Mouse (Mus musculus) B cell, adult 62 days (primary cell): ENCODE measurements around the gene Prkar2a. TPM values are rescaled to one million over a fixed set of nuclear protein-coding genes. Genes with fewer than 3 reads are reported as not detected.

ENCODE experiments used
- total RNA-seq: library from RNA; stranded (reverse); gene quantifications from 4 replicates; pipeline ENCODE4 v1.2.4, GENCODE M21; 2023

Gene Prkar2a
- total RNA-seq: 5.8 to 11.4 TPM (median 8.9 TPM) in 4 replicates

DNA sequence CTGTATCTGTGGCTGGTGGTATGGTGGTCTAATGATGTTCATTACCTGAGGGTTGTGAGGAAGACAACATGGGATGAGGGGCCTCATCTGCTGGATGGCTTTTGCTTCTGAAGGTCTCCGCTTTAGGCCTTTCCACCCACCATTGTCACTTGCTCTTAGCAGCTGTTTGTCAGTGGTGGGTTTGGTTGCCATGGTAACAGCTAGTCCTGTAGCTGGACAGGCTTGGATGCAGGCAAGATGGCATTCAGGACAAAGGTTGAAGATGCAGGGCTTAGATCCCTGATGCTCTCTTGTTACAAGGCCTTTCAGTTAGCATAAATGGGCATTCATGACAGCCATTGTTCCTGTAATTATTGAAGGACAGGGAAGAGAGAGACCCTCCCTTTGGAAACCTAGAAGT lies at the start of gene Prkar2a:
Gene Prkar2a (plus strand): TSS at position 209 of the 400 bp plus-strand sequence.

DNA sequence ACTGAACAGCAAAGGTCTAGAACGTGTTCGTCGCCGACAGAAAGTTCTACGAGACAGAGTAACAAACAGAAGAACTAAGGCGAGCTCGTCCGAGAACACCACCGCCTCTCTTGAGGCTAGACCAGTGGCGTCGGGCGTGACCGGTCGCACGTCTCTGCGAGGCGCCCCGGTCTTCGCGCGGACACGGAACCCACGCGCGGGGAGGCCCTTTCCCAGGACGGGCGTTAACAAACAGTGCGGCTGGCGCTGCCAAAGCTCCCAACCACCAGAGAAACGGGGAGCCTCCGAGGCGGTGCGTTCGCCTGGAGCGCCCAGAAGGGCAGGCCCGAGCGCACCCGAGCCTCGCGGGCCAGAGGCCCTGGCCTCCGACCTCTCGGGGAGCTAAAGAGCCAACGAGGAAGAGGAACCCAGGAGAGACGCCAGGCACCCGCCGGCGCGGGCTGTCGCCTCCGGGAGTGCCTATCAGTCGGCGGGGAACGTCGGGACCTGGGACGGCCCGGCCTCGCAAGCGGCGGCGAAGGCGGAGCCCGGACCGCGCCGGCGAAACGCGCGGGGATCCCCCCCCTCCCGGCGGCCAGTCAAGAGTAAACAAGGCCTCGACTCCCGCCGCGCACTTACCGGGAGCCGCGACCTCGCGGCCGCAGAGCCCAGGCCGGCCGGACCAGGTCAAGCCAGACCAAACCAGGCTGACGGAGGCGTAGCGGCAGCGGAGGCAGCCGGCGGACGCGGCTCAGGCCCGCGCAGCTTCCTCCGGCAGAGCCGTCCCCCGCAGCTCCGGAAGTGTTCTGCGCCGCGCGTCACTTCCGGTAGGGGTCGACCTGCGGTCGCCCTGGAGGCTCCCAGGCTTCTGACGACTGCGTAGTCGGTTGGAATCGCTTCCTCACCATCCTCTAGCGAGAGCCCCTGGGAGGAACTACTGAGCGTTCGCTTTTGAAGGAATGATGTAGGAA lies 40.2 kb upstream of the Prkar2a start, which contains the start of gene Arih2:
Gene Arih2 (minus strand): TSS at position 776 of the 950 bp plus-strand sequence.

DNA sequence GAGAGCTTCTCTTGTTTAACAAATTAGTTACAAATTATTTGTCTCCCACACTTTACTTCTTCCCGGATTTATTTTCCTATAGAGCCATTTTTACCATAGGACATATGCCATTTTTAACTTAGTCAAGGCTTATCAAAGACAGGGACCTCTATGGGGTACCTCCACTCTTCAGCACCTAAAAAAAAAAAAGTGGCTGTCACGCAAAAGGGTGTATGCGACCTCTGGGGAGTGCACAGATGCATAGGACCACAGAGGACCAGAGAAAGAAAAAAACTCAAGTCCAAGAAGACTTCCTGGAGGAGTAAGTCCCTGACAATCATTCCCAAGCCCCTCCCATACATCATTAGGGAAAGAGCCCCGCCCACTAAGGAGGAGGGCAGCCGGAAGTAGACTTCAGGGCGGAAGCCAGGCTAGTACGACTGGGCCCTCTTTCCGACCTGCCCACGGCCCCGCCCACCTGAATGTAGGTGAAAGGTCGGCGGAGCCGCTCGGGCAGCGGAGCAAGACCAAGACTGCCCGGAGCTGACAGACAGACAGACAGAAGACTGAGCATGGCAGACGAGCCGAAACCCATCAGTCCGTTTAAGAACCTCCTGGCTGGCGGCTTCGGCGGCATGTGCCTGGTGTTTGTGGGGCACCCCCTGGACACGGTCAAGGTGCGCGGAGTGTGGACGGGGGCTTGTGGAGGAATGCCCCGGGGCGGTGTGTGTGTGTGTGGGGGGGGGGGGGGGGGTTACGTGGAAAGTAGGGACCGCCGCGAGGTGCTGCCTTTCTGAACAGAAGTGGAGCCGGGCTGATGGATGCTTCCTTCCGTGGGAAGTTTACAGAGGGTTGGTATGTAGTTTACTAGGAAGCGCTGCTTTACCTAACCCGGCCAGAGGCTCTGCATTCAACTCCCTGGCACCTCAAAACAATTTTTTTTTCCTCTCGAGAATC lies 27.2 kb upstream of the Prkar2a start, which contains the start of gene Slc25a20:
Gene Slc25a20 (plus strand): TSS at position 412 of the 936 bp plus-strand sequence.

DNA sequence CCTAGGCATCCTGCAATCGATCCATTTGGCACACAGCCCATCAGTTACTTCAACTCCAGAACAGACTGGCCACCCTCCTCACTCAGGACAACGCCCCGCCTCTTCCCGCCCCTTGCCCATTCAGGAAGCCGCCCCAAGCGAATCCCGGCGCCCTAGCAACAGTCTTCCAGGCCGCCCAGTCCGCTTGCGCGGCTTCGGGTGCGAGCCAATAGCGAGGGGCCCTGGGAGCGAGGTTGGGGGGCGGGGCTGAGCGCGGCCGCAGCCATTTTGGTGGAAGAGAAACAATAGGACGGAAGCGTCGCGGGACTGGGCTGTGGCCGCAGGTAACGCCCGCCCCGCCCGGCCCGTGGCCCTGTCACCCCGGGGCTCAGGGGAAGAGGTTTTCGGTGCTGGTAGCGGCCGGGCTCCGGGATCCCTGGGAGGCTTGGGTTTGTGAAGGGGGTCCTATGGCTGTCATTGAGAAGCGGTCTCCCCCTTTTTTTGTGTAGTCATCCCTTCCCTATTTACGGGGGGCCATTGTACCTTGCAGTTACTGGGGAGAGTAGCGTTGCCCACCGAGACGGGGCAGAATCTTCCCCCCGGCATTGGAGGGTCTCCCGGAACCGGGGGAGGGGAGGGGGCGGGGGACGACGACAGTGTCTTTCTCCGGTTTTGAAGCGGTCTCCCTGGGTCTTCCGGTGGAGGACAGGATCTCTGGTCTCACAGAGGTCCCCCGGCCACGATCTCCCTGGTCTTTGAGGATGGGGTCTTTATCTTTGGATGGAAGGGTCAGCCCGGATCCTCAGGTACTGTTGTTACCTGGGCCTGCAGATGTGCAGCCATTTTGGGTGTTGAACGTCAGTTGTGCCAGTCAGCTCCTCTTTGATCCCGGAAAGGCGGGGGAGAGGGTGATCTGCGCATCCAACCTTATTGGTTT lies 94.7 kb downstream of the Prkar2a start, which contains the start of gene Ip6k2:
Gene Ip6k2 (plus strand): TSS at position 249 of the 916 bp plus-strand sequence.

Other genes with a start within 250 kb of the Prkar2a start
- 21.9 to 31.4 TPM (median 28.3 TPM) in 4 replicates for gene Ccdc71, start 228.8 kb upstream of the Prkar2a start, total RNA-seq
- 2.1 to 5.2 TPM (median 3.3 TPM) in 4 replicates for gene Klhdc8b, start 227.7 kb upstream of the Prkar2a start, total RNA-seq
- 0.13 to 0.83 TPM (median 0.24 TPM) in 3 of 4 replicates, not detected in the other for gene Lamb2, start 209.6 kb upstream of the Prkar2a start, total RNA-seq
- gene Usp19, start 198.7 kb upstream of the Prkar2a start, total RNA-seq: 287 to 325 TPM (median 308 TPM) in 4 replicates
- gene Qars, start 181.6 kb upstream of the Prkar2a start, total RNA-seq: 173 to 207 TPM (median 195 TPM) in 4 replicates
- gene Qrich1, start 172.5 kb upstream of the Prkar2a start, total RNA-seq: 219 to 250 TPM (median 225 TPM) in 4 replicates
- 174 to 207 TPM (median 193 TPM) in 4 replicates for gene Impdh2, start 129.0 kb upstream of the Prkar2a start, total RNA-seq
- 24.6 to 30.8 TPM (median 25.4 TPM) in 4 replicates for gene Ndufaf3, start 121.9 kb upstream of the Prkar2a start, total RNA-seq
- gene Dalrd3, start 119.4 kb upstream of the Prkar2a start, total RNA-seq: 79.6 to 104 TPM (median 84.6 TPM) in 4 replicates
- gene Wdr6, start 110.6 kb upstream of the Prkar2a start, total RNA-seq: 40.1 to 42.8 TPM (median 42.0 TPM) in 4 replicates
- gene P4htm, start 91.6 kb upstream of the Prkar2a start, total RNA-seq: 4.0 to 6.6 TPM (median 5.5 TPM) in 4 replicates
- 165 to 172 TPM (median 168 TPM) in 4 replicates for gene Arih2, start 39.9 kb upstream of the Prkar2a start, total RNA-seq
- gene Slc25a20, start 27.2 kb upstream of the Prkar2a start, total RNA-seq: 15.5 to 20.3 TPM (median 17.4 TPM) in 4 replicates
- 60.1 to 74.0 TPM (median 66.7 TPM) in 4 replicates for gene Ip6k2, start 94.5 kb downstream of the Prkar2a start, total RNA-seq
- gene Nckipsd, start 119.1 kb downstream of the Prkar2a start, total RNA-seq: 13.4 to 16.4 TPM (median 15.0 TPM) in 4 replicates
- 0.06 to 0.69 TPM (median 0.46 TPM) in 3 of 4 replicates, not detected in the other for gene Celsr3, start 137.0 kb downstream of the Prkar2a start, total RNA-seq
- gene Slc26a6, start 164.0 kb downstream of the Prkar2a start, total RNA-seq: 9.5 to 13.9 TPM (median 12.9 TPM) in 4 replicates
- not detected in 4 replicates for gene Tmem89, start 225.3 kb downstream of the Prkar2a start, total RNA-seq
- 157 to 191 TPM (median 166 TPM) in 4 replicates for gene Uqcrc1, start 247.3 kb downstream of the Prkar2a start, total RNA-seq